Mouse (Mus musculus): Measurements from ENCODE around the gene 0610010K14Rik. TPM values are rescaled to one million over a fixed set of nuclear protein-coding genes. Genes with fewer than 3 reads are reported as not detected.
A peak's percentile ranks its signal among the peaks of the same experiment; 100 is the strongest.

0610010K14Rik gene
- polyA plus RNA-seq, 1 experiment from 2014 or later, result 150 TPM

DNA sequence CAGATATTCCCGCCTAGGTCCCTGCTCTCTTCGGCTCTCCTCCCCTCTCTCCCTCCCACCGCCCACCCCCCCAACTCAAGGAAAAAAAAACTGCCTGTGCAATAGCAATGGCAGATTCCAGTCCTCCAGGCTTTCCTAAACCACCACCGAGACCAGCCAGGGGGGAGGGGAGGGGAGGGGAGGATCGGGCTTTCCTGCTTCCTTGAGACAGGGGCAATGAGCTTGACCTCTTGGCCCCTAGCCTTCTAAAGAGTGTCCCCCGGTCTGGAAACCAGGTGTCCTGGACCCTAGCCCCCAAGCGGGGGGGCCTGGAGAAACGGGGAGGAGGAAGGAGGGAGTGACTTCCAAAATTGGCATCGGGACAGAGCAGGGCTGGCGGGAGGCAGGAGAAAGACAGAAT is 5.2 kb downstream of the 0610010K14Rik start:
- WGBS, result 2% methylated on average over 8 of the region's 10 CpGs
- Histone ChIP-seq H3K4me1 (replicated peaks; ENCODE audit: insufficient read depth, low read length) (peaks cover 13% of the 10 kb centered on the region; the same call in 1 of the 2 replicates), H3K36me3 (ENCODE audit: insufficient read depth, low read length) (peaks cover 10% of the 10 kb centered on the region; the same call in 1 of the 2 replicates), H3K27ac (0 out of 2 replicates have a peak overlapping the region, but pooled peaks have one; percentile 52), H3K4me2 (ENCODE audit: low read length) (peak overlapping the region; percentile 67), H3K9me3 (replicated peaks; ENCODE audit: low read length) (no peaks in the 10 kb centered on the region), H3K9ac (ENCODE audit: low read depth, low read length) (peak overlapping the region; percentile 60), H3K4me3 (replicated peaks; ENCODE audit: low read depth, low read length) (peak overlapping the region; percentile 36), H3K27me3 (ENCODE audit: insufficient read depth, low read length) (peaks cover 13% of the 10 kb centered on the region; the same call in 1 of the 2 replicates)
- DNase-seq (ENCODE audit: low spot score) (peak; percentile 77), ATAC-seq (replicated peaks; ENCODE audit: low FRiP score, low read depth) (no peak)
- no peak for TF ChIP-seq CTCF (IDR thresholded peaks at IDR 0.05; ENCODE audit: low read depth)

DNA sequence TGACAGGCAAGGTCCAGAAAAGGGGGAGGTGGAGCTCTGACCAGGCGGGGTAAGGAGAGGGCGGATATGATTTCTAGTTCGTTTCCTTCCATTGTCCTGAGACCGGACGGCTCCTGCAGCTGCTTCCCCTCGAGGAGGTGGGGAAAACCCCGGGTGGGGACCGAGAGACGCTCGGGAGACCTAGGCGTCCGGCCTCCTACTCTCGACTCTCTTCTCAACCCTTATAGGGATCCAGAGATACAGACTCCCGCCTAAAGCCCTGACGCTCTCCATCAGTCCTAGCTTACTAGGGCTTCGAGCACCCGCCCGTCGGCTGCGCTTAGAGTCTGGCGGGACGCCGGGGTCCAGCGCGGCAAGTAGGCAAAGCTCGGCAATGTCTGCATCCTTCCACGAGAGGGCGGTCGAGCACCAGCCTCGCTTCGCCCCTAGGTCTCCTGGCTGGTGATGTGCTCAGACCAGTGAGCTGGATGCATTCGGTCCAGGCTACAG is 7.4 kb downstream of the 0610010K14Rik start:
- Histone ChIP-seq H3K9ac (ENCODE audit: low read depth, low read length) (0 out of 2 replicates have a peak overlapping the region, but pooled peaks have one; percentile 9), H3K4me1 (replicated peaks; ENCODE audit: insufficient read depth, low read length) (peaks cover 15% of the 10 kb centered on the region), H3K27me3 (ENCODE audit: insufficient read depth, low read length) (peaks cover 13% of the 10 kb centered on the region), H3K9me3 (replicated peaks; ENCODE audit: low read length) (no peaks in the 10 kb centered on the region), H3K4me2 (ENCODE audit: low read length) (peak overlapping the region; percentile 50), H3K4me3 (replicated peaks; ENCODE audit: low read depth, low read length) (peak overlapping the region; percentile 39), H3K27ac (peak overlapping the region; percentile 79), H3K36me3 (ENCODE audit: insufficient read depth, low read length) (0 out of 2 replicates have a peak, but pooled peaks cover 6% of the 10 kb centered on the region)
- 1% methylated on average over 32 of the region's 32 CpGs for WGBS
- peak; percentile 97 for TF ChIP-seq CTCF (IDR thresholded peaks at IDR 0.05; ENCODE audit: low read depth)
- DNase-seq (ENCODE audit: low spot score) (peak; percentile 92), ATAC-seq (replicated peaks; ENCODE audit: low FRiP score, low read depth) (peak; percentile 40; the same call in 1 of the 2 replicates)

DNA sequence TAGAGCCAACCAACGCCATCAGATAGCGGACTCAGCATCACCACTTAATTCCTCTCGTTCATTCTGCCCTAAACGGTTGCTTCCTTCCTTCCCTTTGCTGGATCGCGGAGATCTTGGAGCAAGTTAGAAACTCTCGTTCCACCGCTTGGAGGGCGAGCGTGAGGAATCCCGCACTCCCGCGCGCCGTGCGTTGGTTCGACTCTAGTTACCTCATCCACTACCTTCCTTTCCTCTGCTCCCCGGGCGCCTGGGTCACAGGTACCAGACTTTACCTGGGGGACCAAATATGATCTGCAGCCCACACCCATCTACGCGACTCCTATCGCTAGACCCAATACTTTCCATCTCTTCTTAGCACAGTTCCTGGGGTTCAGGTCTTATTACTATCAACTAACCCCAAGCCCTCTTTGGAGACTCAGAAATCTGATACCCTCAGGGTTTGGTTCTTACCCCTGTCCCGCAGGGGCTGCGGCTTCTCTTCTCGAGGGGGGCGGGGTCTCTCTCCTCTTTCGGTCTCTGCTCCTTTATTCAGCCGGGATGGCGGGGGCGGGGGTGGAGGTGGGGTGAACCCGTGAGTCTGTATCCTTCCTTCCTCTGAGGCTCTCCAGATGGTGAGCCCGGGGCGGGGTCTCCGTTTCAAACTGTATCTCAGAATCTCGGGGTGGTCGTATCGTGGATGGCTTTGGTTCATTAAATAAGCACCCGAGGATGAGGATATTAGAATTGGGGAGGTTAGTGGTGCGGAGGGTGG is 8.3 kb downstream of the 0610010K14Rik start, which contains the start of gene Bcl6b:
Gene Bcl6b (minus strand): TSS at position 539 of the 751 bp plus-strand sequence.
- WGBS, result 1% methylated on average over 39 of the region's 39 CpGs
- H3K27me3 ChIP-seq (ENCODE audit: insufficient read depth, low read length), result peaks cover 13% of the 10 kb centered on the region
- peak within 1 kb of the TSS; percentile 79 for H3K27ac ChIP-seq
- H3K4me2 ChIP-seq (ENCODE audit: low read length), result peak within 1 kb of the TSS; percentile 50
- ATAC-seq (replicated peaks; ENCODE audit: low FRiP score, low read depth) (no peak), DNase-seq (ENCODE audit: low spot score) (peak; percentile 55)
- no peak for TF ChIP-seq CTCF (IDR thresholded peaks at IDR 0.05; ENCODE audit: low read depth)
- peak within 1 kb of the TSS; percentile 39 for H3K4me3 ChIP-seq (replicated peaks; ENCODE audit: low read depth, low read length)
- H3K9ac ChIP-seq (ENCODE audit: low read depth, low read length), result peak within 1 kb of the TSS; percentile 45
- H3K36me3 ChIP-seq (ENCODE audit: insufficient read depth, low read length), result no peaks in the 10 kb centered on the region
- no peaks in the 10 kb centered on the region for H3K9me3 ChIP-seq (replicated peaks; ENCODE audit: low read length)
- peaks cover 14% of the 10 kb centered on the region for H3K4me1 ChIP-seq (replicated peaks; ENCODE audit: insufficient read depth, low read length)

DNA sequence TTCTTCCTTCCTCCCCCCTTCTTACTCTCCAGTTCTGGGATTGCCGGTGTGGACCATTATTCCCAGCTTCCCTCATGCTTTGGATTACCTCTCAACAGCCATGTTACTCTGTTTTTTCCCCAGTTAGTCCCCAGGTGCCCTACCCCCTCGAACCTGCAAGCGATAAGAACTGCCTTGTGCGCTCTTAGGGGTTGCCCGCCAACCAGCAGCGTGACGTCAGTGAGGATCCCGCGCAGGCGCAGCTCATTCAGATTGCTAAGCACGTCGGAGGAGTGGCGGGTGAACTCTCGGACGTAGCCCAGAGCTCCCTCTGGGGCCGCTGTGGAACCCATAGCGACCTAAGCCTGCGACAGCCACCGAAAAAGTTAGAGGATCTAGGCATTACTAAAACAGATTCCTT is 8.9 kb downstream of the 0610010K14Rik start:
- H3K4me2 ChIP-seq (ENCODE audit: low read length), result peak overlapping the region; percentile 50
- H3K4me1 ChIP-seq (replicated peaks; ENCODE audit: insufficient read depth, low read length), result peaks cover 9% of the 10 kb centered on the region
- H3K36me3 ChIP-seq (ENCODE audit: insufficient read depth, low read length), result no peaks in the 10 kb centered on the region
- DNase-seq (ENCODE audit: low spot score) (peak; percentile 83), ATAC-seq (replicated peaks; ENCODE audit: low FRiP score, low read depth) (0 out of 2 replicates have a peak, but pooled peaks have one; percentile 9)
- no peaks in the 10 kb centered on the region for H3K9me3 ChIP-seq (replicated peaks; ENCODE audit: low read length)
- peak overlapping the region; percentile 39 for H3K4me3 ChIP-seq (replicated peaks; ENCODE audit: low read depth, low read length)
- 2% methylated on average over 19 of the region's 19 CpGs for WGBS
- H3K9ac ChIP-seq (ENCODE audit: low read depth, low read length), result peak overlapping the region; percentile 45; the same call in 1 of the 2 replicates
- peak overlapping the region; percentile 79 for H3K27ac ChIP-seq
- TF ChIP-seq CTCF (IDR thresholded peaks at IDR 0.05; ENCODE audit: low read depth), result no peak
- peaks cover 13% of the 10 kb centered on the region for H3K27me3 ChIP-seq (ENCODE audit: insufficient read depth, low read length)

DNA sequence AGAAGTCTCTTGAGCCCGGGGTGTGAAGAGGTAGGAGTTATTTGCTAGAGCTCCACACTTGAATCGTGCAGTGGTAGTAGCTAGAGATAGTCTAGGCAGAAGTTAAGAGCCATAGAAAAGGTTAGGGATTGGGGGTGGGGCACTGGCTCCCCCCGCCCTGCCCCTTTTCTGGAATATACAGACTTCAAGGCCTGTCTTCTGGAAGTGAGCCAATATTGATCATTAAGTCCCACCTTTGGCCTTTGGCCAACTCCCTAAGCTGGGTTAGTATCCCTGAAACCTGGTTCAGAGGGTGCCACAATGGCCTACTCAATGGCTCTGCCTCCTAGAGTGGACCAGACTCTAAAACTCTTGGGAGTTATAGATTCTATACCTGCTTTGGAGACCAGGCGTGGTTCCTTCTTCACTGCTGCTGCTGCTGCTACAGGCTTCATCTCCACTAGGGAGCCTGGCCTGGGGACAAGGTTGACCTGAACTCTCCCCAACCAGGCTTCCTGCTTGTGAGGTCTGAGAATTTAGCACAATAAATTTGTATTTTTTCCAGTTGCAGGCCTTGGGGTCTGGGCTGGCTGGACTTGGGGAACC is 10.0 kb downstream of the 0610010K14Rik start:
- peak overlapping the region; percentile 50 for H3K4me2 ChIP-seq (ENCODE audit: low read length)
- peaks cover 13% of the 10 kb centered on the region for H3K27me3 ChIP-seq (ENCODE audit: insufficient read depth, low read length)
- H3K9ac ChIP-seq (ENCODE audit: low read depth, low read length), result peak overlapping the region; percentile 20; the same call in 1 of the 2 replicates
- peak overlapping the region; percentile 39 for H3K4me3 ChIP-seq (replicated peaks; ENCODE audit: low read depth, low read length)
- no peak overlapping the region for H3K27ac ChIP-seq
- DNase-seq (ENCODE audit: low spot score) (no peak), ATAC-seq (replicated peaks; ENCODE audit: low FRiP score, low read depth) (no peak)
- peaks cover 9% of the 10 kb centered on the region for H3K4me1 ChIP-seq (replicated peaks; ENCODE audit: insufficient read depth, low read length)
- no peaks in the 10 kb centered on the region for H3K36me3 ChIP-seq (ENCODE audit: insufficient read depth, low read length)
- TF ChIP-seq CTCF (IDR thresholded peaks at IDR 0.05; ENCODE audit: low read depth), result no peak
- WGBS, result 74% methylated on average over 4 of the region's 4 CpGs
- H3K9me3 ChIP-seq (replicated peaks; ENCODE audit: low read length), result no peaks in the 10 kb centered on the region

DNA sequence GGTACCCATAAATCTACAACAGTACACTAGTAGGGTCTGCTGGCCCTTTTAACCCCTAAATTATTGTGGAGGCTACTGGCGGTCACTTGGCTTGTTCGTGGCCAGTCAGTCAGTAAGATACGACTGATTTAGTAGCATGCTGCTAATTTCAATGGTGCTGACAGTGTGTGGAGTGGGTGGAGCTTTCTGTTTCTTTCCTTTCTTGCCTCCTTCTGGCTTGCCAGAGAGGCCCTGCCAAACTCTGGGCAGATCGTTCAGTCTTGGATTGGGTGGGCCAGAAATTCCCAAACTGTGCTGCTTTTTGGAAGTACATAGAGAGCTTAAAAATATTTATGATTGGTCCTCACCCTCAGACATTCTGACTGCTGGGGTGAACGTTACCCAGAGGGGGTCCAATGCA is 10.6 kb downstream of the 0610010K14Rik start:
- H3K9me3 ChIP-seq (replicated peaks; ENCODE audit: low read length), result no peaks in the 10 kb centered on the region
- 0 out of 2 replicates have a peak overlapping the region, but pooled peaks have one; percentile 20 for H3K9ac ChIP-seq (ENCODE audit: low read depth, low read length)
- H3K36me3 ChIP-seq (ENCODE audit: insufficient read depth, low read length), result no peaks in the 10 kb centered on the region
- peak overlapping the region; percentile 50 for H3K4me2 ChIP-seq (ENCODE audit: low read length)
- H3K4me3 ChIP-seq (replicated peaks; ENCODE audit: low read depth, low read length), result peak overlapping the region; percentile 39
- DNase-seq (ENCODE audit: low spot score) (no peak), ATAC-seq (replicated peaks; ENCODE audit: low FRiP score, low read depth) (no peak)
- WGBS, result 20% methylated on average over 5 of the region's 5 CpGs
- H3K27ac ChIP-seq, result no peak overlapping the region
- no peak for TF ChIP-seq CTCF (IDR thresholded peaks at IDR 0.05; ENCODE audit: low read depth)
- H3K4me1 ChIP-seq (replicated peaks; ENCODE audit: insufficient read depth, low read length), result peaks cover 9% of the 10 kb centered on the region
- H3K27me3 ChIP-seq (ENCODE audit: insufficient read depth, low read length), result peaks cover 13% of the 10 kb centered on the region

All from kidney, postnatal 0 days (tissue).